Mouse (Mus musculus): ENCODE data around the gene Dtx1. TPM values are rescaled to one million over a fixed set of nuclear protein-coding genes. Genes with fewer than 3 reads are reported as not detected.

Dtx1 gene
- total RNA-seq (2023): 1 to 10 TPM; 1.5 to 3.1 TPM

GRCm38 (mm10) chr5:120711827-120712226 is at the start of gene Dtx1:
Gene Dtx1 (minus strand): TSS chr5:120711927.

GRCm38 (mm10) chr5:120749688-120750087 is 38.0 kb upstream of the Dtx1 start, which contains the start of gene Oas2:
Gene Oas2 (minus strand): TSS chr5:120749853.

GRCm38 (mm10) chr5:120648569-120649373 is 63.0 kb downstream of the Dtx1 start, which contains the start of gene Rasal1:
Gene Rasal1 (plus strand): TSS chr5:120648812.

GRCm38 (mm10) chr5:120634131-120634530 is 77.6 kb downstream of the Dtx1 start, which contains the start of gene Cfap73:
Gene Cfap73 (minus strand): TSS chr5:120634235.

Other genes starting within 250 kb of the Dtx1 start
- not detected for gene Sdsl, start 239.1 kb downstream of the Dtx1 start, total RNA-seq (2023)
- not detected for gene Sds, start 235.4 kb downstream of the Dtx1 start, total RNA-seq (2023)
- gene Plbd2, start 208.3 kb downstream of the Dtx1 start, total RNA-seq (2023): 10 to 100 TPM; 56.4 to 58.9 TPM
- 100 to 1,000 TPM; 302 to 324 TPM for gene Slc8b1, start 200.8 kb downstream of the Dtx1 start, total RNA-seq (2023)
- 10 to 100 TPM; 35.2 to 48.9 TPM for gene Tpcn1, start 123.3 kb downstream of the Dtx1 start, total RNA-seq (2023)
- not detected for gene Iqcd, start 122.9 kb downstream of the Dtx1 start, total RNA-seq (2023)
- gene Rita1, start 99.3 kb downstream of the Dtx1 start, total RNA-seq (2023): 1 to 10 TPM; 3.6 to 6.1 TPM
- 100 to 1,000 TPM; 100 to 112 TPM for gene Ddx54, start 99.2 kb downstream of the Dtx1 start, total RNA-seq (2023)
- gene Cfap73, start 77.7 kb downstream of the Dtx1 start, total RNA-seq (2023): not detected
- gene Rasal1, start 63.1 kb downstream of the Dtx1 start, total RNA-seq (2023): not detected
- 10 to 100 TPM; 12.5 to 18.8 TPM for gene Oas2, start 37.9 kb upstream of the Dtx1 start, total RNA-seq (2023)
- 10 to 100 TPM; 15.4 to 27.5 TPM for gene Oas3, start 65.7 kb upstream of the Dtx1 start, total RNA-seq (2023)
- gene Oas1e, start 83.6 kb upstream of the Dtx1 start, total RNA-seq (2023): not detected
- gene Oas1c, start 100.6 kb upstream of the Dtx1 start, total RNA-seq (2023): 1 to 10 TPM; 1.1 to 2.1 TPM
- gene Oas1f, start 135.4 kb upstream of the Dtx1 start, total RNA-seq (2023): not detected
- gene Oas1h, start 149.5 kb upstream of the Dtx1 start, total RNA-seq (2023): not detected
- gene Oas1g, start 175.7 kb upstream of the Dtx1 start, total RNA-seq (2023): 1 to 10 TPM; 5.1 to 5.3 TPM
- gene Oas1a, start 195.6 kb upstream of the Dtx1 start, total RNA-seq (2023): 10 to 100 TPM; 25.3 to 36.7 TPM
- not detected for gene Oas1d, start 202.6 kb upstream of the Dtx1 start, total RNA-seq (2023)